Mouse (Mus musculus) liver, postnatal 0 days (tissue): ENCODE data around the gene Tox2.

Experiments used
- CTCF ChIP-seq: sonication (generic); IDR thresholded peaks from 2 replicates; pipeline ENCODE4 v1.5.1; 2016; ENCODE audit warnings: antibody characterized with exemption, low read depth
- EP300 ChIP-seq: IDR thresholded peaks from 2 replicates; pipeline ENCODE4 v1.6.1; 2016; ENCODE audit warnings: antibody characterized with exemption, low read depth, mild to moderate bottlenecking

GRCm38 (mm10) chr2:163284856-163285255 lies 81.9 kb downstream of the Tox2 start:
- no peak for TF ChIP-seq CTCF
- TF ChIP-seq EP300, result no peak
